Mouse (Mus musculus) gastrocnemius, postnatal 4 days (tissue): Measurements from ENCODE around the gene Shank2. TPM values are rescaled to one million over a fixed set of nuclear protein-coding genes. Genes with fewer than 3 reads are reported as not detected.
A peak's percentile ranks its signal among the peaks of the same experiment; 100 is the strongest.

Experiments used
- DNase-seq, 2 experiments: peaks; one replicate each; pipeline ENCODE4 v3.0.0; 2021 to 2022; ENCODE audit warnings: low spot score in 2 of 2, mixed read lengths in 2 of 2
- total RNA-seq, 2 experiments: library from RNA; stranded (reverse); gene quantifications; 2 replicates each; pipeline ENCODE4 v1.2.3; 2021

The Shank2 gene
- total RNA-seq, 2 experiments from 2014 or later: 0.52 to 0.88 TPM

DNA sequence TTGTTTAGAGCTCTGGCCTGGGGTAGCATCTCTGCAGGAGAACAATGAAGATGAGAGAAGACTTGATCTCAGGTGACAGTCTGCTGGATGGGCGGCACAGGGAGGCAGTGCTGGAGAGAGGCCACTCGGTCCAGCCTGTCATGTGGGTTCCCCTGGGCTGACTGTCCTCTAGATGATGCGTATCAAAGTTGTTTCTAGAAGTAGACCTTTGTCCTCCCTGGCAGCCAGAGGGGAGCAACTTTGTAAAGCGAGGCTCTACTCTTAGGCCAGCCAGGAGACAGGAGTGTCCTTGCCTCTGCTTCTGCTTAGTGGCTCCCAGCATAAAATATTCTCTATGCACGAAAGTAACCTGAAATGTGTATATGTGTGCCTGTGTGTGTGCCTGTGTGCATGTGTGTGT is 27.5 kb downstream of the Shank2 start:
- no peak for DNase-seq

DNA sequence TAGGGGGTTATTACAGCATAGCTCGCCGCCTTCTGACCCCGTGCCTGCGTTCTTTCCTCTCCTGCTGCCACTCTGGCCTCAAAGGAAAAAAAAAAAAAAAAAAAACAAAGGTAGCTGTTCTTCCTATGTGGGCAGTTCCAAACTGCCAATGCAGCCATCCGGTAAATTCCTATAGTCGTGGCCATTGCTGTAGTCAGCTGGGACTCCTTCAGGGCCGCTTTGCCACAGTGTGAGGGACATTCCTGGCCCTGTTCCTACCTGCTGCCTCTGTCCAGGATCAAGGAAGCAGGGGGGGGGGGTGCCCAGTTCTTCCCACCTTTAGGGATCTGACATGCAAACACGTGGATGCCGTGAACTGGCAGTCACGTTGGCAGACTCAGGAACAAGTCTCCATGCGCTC is 29.1 kb downstream of the Shank2 start:
- DNase-seq: no peak

DNA sequence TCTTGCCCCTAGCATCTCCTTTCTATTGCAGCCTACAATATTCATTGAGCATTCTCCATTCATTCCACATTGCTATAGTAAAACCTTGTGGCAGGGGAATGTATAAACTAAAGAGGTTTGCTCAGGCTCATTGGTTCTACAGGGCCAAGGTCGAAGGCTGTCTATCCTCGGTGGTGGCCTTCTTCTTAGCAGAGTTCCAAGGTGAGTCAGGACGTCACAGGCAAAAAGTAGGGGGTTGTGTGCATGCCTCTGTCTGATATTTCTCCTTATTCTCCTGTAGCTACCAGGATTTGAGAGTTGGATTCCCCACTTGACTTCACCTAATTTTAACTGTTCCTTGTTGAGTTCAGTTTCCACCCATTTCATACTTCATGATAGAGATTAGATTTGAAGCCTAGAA is 29.9 kb downstream of the Shank2 start:
- no peak for DNase-seq

GRCm38 (mm10) chr7:144037541-144037940 is 35.8 kb downstream of the Shank2 start:
- DNase-seq: no peak

DNA sequence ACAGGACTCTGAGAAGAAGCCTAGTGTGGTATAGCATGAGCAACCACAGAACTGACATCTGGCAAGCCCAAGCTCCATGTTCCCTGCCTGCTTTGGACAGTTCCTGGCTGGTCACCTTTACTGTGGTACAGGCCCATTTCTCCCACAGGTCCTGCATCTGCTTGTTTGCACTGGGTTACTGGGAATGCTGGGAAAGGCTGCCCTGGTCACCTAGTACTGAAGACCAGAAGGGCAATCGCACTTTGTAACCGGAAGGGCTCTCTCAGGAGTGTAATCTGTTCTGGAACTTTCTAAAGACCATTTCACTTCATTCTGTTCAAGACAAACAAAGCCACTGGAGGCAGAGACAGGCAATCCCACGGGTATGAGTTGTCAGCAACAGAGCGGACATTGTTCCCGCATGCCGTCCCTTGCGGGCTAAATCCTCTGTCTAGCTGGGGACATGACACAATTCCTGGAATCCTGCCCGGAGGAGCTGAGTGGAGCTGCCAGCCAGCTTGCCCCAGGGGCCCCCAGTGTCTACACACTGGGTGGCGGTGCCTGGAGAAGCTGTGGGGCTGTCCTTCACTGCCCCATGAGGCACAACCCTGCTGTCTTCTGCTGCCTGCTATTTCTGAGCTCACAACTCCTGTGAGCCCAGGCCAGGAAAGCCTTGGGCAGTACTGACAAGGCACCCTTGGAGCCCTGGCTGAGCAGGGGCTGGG is 36.4 kb downstream of the Shank2 start:
- DNase-seq: peak in 1 of 2 experiments; percentile 49

DNA sequence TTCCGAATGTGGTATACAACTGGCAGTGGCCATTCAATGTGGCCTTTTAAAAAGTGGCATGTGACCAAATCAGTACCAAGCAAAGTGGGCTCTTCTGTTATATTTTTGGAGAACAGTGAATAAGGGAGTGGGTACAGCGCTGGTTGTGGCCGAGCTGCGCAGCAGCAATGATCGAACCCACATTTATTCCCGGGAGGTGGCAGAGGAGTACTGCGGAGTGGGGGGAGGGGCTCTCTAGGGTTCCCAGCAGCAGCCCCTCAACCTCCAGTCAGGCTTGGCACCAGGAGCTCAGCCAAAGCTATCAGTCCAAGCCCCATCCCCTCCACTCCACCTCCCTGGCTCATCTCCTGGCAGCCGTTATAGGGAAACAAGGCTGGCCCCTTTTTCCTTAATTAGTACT is 37.0 kb downstream of the Shank2 start:
- DNase-seq: no peak

DNA sequence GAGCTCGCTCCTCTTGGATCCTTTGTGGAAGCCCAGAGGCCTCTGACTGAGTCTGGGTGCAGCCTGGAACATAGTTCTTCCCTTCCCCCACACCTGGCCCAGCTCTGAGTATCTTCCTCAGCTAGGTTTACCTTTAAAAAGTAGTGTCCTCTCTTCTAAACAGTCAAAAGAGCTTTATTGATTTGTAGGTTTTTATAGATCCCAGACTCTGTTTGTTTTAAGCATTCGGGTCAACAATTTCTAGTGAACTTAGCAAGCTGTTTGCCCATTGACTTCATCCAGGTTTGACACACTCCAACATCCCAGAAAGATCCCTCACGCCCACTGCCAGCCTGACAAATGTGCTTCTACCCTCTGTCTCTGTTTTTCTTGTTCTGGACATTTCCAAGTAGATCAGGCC is 38.6 kb downstream of the Shank2 start:
- DNase-seq: no peak

GRCm38 (mm10) chr7:144052076-144052475 is 50.3 kb downstream of the Shank2 start:
- no peak for DNase-seq

DNA sequence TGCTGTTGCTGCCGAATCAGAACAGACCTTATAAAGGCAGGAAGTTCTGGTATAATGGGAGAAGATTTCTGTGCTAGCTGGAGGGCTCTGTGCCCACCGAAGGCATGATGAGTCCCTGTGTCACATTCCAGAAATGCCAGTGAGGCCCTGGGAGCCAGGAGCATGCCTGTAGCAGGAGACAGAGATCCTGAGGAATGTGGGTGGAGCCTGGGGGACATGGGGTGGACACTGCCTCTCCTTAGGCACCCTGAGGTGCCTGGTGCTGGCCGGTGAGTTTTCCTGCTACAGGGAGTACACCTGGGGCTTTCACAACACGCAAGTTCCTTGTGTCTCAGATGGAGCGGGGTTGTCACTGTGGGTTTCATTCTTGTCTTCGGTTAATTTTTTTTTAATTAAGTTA is 53.5 kb downstream of the Shank2 start:
- no peak for DNase-seq

- DNase-seq: no peak
Measured at GRCm38 (mm10) chr7:144055702-144056531, 54.2 kb downstream of the Shank2 start.

DNA sequence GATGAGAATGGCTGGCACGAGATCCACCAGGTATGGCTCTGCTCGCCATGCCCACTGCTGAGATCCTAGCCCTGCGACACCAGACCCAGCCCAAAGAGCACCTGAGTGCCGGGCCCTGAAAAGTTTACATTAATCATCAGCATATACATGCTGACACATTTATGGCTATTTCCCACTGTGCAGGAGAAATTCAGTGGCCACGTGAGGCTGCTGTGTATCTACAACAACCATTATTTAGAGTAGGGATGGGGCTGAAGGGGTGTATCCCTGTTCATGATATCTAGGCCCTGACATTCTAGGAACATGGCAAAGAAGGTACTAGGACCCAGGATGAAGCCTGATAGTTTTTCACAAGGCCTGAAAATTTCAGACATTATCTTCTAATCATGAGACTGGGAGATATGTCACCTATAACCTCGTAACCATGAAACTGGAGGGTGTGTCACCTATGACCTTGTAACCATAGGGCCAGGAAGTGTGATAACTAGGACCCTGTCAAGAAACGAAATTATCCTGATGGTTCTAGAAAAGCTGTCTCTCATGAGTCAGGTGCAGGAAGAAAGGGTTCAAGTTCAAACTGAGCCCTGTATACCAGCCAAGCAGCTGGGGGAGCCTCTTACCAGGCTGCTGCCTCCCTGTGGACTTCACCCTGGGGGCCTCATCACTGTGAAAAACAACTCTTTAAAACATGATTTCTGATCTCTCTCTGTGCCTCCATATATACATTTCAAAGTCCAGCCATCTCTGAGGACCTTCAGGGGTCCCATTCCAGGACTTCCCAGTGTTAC is 68.6 kb downstream of the Shank2 start:
- DNase-seq: no peak

DNA sequence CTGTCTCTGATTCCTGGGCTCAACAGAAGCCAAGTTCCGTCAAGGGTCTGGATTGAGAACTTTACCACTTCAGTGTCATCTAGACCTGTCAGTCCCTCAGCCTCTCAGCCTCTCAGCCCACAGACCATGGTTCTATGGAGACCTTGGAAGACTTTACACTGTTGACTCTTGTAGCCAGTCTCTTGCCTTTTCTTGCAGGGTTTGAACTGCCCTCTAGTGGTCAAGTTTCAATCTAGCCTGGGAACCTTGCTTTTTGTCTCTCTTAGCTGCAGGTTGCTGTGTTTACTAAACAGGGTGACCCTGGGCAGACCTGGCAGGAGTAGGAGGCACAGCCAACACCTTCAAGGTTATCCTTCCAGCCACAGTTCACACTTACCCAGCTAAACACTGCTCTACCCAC is 70.5 kb downstream of the Shank2 start:
- DNase-seq: no peak

- DNase-seq: no peak
Measured at GRCm38 (mm10) chr7:144072856-144073255, 71.1 kb downstream of the Shank2 start.

DNA sequence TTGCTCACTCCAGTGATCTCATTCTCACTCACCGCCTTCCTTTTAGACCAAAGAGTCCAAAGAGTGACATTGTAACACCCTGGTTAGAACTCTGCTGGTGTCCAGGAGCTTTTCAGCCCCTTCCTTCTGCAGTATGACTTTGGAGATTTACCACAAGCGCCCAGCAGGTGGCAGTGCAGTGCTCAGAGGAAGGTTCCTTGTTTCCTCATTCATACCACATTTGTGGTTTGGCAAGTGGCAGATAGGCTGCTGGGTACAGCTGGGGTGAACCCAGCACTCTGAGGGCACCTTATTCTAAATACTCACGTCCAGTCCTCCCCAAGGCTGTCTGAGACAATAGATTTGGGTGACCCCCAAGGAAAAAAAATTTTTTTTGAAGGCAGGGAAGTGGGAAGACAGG is 73.0 kb downstream of the Shank2 start:
- DNase-seq: peak in 1 of 2 experiments; percentile 61

- no peak for DNase-seq
Measured at GRCm38 (mm10) chr7:144078661-144079060, 76.9 kb downstream of the Shank2 start.

DNA sequence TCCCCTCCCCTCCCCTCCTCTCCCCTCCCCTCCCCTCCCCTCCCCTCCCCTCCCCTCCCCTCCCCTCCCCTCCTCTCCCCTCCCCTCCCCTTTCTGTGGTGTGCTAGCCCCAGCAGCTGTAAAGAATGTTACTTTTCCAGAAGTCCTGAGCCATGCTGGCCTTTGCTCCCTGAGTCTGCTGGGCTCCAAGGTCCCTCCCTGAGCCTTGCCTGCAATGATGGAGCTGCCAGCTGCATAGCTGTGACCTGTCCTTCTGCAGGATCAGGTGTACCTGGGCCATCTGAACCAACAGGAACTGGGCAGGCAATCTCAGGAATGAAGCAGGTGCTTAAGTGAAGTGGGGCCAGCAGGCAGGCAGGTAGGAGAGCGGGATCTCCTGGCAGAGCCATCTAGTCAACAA is 78.1 kb downstream of the Shank2 start:
- DNase-seq: no peak

- DNase-seq: peak in 1 of 2 experiments; percentile 27
Measured at GRCm38 (mm10) chr7:144081448-144081847, 79.7 kb downstream of the Shank2 start.

GRCm38 (mm10) chr7:144081963-144082362 is 80.2 kb downstream of the Shank2 start:
- DNase-seq: peak in 1 of 2 experiments; percentile 16

DNA sequence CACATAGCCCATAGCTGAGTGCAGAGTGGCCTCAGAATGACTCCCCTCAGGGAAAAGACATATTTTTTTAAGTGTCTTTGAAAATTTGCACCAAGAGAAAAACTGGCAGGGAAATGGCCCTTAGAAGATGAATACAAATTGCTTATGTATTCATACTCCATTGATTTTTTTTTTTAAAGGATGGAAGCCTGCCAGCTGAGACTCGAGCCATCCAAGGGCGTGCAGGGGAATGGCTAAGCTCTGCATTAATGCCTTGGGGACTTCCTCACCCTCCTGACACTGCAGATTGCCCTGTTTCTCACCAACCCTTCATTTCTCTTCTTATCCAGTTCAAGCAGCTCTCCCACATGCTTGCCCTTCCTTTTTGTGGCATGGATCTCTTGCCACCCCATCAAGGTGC is 85.5 kb downstream of the Shank2 start:
- DNase-seq: no peak

DNA sequence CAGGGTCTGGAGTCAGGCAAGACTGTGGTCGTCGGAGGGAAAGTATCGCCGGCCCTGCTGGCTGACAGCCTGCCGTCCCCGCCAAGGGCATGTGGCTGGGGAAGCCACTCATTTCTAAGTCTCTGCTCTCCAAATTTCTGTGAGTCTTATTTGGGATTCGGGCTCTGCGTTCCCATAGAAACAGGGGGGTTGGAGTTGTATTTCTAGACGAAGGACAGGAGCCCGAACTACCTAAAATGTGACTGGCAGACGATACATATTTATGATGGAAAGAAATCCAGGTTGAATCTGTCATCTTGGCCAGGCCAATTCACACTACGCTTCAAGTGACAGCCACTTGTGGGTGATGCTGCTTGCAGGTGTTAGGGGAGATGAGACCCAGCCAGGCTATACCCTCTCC is 92.4 kb downstream of the Shank2 start:
- DNase-seq: no peak

DNA sequence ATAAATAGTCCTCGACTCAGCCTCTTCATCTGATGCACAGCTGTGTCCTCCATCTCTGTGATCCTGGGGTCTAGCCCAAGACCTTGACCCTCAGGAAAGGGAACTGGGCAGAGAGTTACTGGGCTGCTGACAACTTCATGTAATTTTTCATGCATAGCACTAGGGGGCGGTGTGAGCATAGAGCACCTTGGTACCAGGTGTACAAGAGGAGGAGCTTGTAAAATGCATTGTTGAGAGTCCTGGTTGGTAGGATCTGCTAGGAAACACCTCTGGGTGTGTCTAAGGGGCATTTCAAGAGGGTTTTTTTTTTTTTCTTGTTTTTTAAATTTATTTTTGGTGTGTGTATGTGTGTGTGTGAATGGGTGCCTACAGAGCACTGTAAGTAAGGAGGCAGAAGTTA is 95.6 kb downstream of the Shank2 start:
- DNase-seq: no peak
